Mouse (Mus musculus) kidney, postnatal 10 days (tissue): ENCODE data around the gene 5730522E02Rik.
A peak's percentile ranks its signal among the peaks of the same experiment; 100 is the strongest.

Experiments
- DNase-seq: peaks from one replicate; pipeline ENCODE4 v3.0.0; 2021; ENCODE audit warnings: mixed read lengths

The 5730522E02Rik gene

GRCm38 (mm10) chr11:26125923-26126322 is 84.6 kb downstream of the 5730522E02Rik start:
- DNase-seq: no peak

GRCm38 (mm10) chr11:26120781-26121557 is 89.6 kb downstream of the 5730522E02Rik start:
- no peak for DNase-seq

- no peak for DNase-seq
Observed at GRCm38 (mm10) chr11:26117651-26118050, 92.9 kb downstream of the 5730522E02Rik start.

- no peak for DNase-seq
Observed at GRCm38 (mm10) chr11:26112206-26112605, 98.4 kb downstream of the 5730522E02Rik start.

- no peak for DNase-seq
Observed at GRCm38 (mm10) chr11:26108647-26109046, 101.9 kb downstream of the 5730522E02Rik start.

- DNase-seq: no peak
Observed at GRCm38 (mm10) chr11:26104680-26105079, 105.9 kb downstream of the 5730522E02Rik start.

- no peak for DNase-seq
Observed at GRCm38 (mm10) chr11:26103698-26104097, 106.9 kb downstream of the 5730522E02Rik start.

GRCm38 (mm10) chr11:26102878-26103277 is 107.7 kb downstream of the 5730522E02Rik start:
- no peak for DNase-seq

- DNase-seq: no peak
Observed at GRCm38 (mm10) chr11:26100077-26100476, 110.5 kb downstream of the 5730522E02Rik start.

GRCm38 (mm10) chr11:26098933-26099332 is 111.6 kb downstream of the 5730522E02Rik start:
- DNase-seq: no peak

GRCm38 (mm10) chr11:26096095-26096494 is 114.5 kb downstream of the 5730522E02Rik start:
- DNase-seq: no peak

- no peak for DNase-seq
Observed at GRCm38 (mm10) chr11:26088993-26089392, 121.6 kb downstream of the 5730522E02Rik start.

- no peak for DNase-seq
Observed at GRCm38 (mm10) chr11:26086679-26087078, 123.9 kb downstream of the 5730522E02Rik start.

- DNase-seq: no peak
Observed at GRCm38 (mm10) chr11:26085380-26086035, 125.1 kb downstream of the 5730522E02Rik start.

- no peak for DNase-seq
Observed at GRCm38 (mm10) chr11:26076335-26076734, 134.2 kb downstream of the 5730522E02Rik start.

- DNase-seq: no peak
Observed at GRCm38 (mm10) chr11:26075536-26075935, 135.0 kb downstream of the 5730522E02Rik start.

GRCm38 (mm10) chr11:26073638-26074294 is 136.8 kb downstream of the 5730522E02Rik start:
- DNase-seq: peak; percentile 69

- DNase-seq: no peak
Observed at GRCm38 (mm10) chr11:26072101-26072500, 138.5 kb downstream of the 5730522E02Rik start.

GRCm38 (mm10) chr11:26063252-26063651 is 147.3 kb downstream of the 5730522E02Rik start:
- DNase-seq: no peak

- no peak for DNase-seq
Observed at GRCm38 (mm10) chr11:26061471-26062137, 149.0 kb downstream of the 5730522E02Rik start.

- no peak for DNase-seq
Observed at GRCm38 (mm10) chr11:26013527-26013926, 197.0 kb downstream of the 5730522E02Rik start.

- no peak for DNase-seq
Observed at GRCm38 (mm10) chr11:26004018-26004417, 206.5 kb downstream of the 5730522E02Rik start.

GRCm38 (mm10) chr11:25999738-26000137 is 210.8 kb downstream of the 5730522E02Rik start:
- DNase-seq: no peak
